Mouse (Mus musculus) kidney, postnatal 25 days (tissue): ENCODE measurements around the gene Tmem160.
A peak's percentile ranks its signal among the peaks of the same experiment; 100 is the strongest.

Experiments used
- DNase-seq, 2 experiments: peaks; one replicate each; pipeline ENCODE4 v3.0.0; 2021; ENCODE audit warnings: mixed read lengths in 2 of 2

Tmem160 gene

DNA sequence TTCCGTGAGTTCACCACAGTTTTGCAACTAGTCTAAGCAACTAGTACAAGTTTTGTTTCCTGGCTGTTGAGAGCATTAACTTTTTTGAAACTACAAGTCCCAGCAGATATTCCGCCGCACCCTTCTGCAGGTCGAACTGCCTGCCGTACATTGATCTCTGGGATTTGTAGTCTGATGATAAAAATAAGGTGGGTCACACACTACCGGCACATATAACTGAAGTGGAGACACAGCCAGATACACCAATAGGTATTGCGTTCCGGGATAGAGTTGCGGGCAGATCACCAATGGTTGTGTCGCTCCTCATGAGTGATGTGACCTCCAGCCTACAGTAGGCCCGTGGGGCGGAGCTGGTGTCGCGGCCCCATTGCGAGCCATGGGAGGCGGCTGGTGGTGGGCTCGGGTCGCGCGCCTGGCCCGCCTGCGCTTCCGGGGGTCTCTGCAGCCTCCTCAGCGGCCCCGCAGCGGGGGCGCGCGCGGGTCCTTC, at the start of gene Tmem160:
Gene Tmem160 (plus strand): TSS at position 193 of the 487 bp plus-strand sequence.
- peak; percentile 92 to 97 for DNase-seq

DNA sequence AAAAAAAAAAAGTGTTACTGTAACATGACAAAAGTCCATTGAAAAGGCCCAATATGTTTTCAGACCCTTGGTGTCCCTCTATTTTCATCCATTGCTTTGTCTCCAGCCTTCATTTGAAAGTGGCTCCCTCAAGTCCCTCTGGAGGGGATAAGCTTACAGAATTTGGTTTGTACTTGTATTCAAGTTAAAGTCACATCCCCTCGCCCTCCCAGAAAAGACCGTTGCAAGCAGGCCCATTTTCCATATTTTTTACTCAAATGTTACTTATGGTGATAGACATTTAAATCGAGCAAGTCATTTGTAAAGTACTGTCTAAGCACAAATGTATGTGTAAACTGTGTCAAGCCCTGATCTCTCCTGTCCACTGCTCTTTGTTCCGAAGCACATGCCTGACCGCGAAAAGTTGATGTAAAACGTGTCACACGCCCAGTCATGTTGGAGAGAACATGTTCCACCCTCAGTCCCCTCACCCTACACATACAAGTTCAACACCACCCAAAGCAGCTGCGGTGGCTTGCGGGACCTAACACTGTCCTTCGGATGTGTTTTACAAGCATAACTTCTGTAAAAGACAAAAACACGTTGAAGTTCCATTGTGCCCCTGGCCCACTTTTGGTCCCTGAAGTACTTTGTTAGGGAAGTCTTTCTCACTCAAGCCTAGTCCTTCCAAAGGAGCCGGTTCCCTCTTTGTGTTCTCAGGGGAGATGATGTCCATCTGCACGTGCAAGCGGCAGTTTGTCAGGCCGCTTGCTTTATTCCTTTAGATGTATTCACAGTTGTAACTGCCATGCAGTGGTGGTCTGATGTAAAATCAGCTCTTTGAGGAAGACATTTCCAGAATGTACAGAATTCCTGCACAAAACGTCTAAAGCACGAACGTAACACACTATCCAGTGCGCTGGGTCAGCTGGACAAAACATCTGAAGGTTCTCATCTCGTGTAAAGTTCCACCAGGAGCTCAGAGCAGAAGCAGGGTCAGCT, 49.3 kb upstream of the Tmem160 start:
- DNase-seq = peak in 1 of 2 experiments; percentile 35

DNA sequence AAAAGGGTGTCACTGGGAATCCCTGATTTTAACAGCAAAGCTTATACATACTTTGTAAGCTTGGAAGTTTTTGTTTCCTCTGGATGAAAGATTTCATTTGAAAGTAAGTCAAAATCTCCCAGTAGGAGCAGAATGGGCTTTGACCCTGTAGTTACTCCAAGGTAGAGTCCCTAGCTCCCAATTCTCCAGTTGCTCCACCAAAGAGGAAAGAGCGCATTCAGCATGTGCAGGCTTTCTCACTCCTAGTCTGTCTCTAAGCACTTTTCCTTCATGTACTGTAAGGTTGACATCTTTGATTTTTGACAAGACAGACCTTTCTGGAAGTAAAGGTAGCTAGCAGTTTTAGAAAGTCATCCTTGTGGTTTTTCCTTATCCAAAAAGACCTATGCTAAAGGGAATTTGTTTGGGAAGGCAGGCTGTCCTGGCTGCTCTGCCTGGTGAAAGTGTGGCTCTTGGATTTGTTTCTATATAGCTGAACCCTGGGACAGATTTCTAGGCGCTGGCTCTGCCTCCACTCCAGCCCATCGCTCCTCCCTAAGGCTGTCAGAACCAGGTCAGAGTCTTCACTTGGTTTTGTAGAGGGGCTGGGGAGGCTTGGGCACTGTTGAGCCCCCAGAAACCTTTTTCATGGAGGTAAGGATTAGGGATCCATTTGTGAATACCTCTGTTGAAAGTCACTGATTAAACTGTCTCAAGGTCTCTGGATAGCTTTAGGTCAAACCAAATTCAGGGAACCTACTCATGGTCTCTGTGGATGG, 48.1 kb upstream of the Tmem160 start:
- DNase-seq = peak in 1 of 2 experiments; percentile 34

DNA sequence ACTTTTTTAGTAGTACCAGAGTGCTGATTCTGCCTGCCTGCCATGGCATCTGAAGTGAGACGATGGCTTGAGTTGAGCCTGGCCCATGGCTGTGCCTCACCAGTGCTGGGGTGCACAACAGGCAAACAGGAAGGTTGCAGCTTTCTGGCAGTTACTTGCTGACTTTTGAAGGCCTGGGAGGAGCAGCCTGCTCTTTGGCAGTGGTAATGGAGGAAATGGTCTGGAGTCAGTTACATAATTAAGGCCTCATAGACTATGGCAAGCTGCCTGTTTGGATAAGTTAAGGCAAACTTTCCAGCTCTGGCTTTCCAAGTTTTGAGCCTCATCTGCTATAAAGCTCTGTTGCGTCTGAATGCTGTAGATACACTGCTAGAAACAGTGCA, 47.5 kb upstream of the Tmem160 start:
- DNase-seq = peak; percentile 42 to 82

DNA sequence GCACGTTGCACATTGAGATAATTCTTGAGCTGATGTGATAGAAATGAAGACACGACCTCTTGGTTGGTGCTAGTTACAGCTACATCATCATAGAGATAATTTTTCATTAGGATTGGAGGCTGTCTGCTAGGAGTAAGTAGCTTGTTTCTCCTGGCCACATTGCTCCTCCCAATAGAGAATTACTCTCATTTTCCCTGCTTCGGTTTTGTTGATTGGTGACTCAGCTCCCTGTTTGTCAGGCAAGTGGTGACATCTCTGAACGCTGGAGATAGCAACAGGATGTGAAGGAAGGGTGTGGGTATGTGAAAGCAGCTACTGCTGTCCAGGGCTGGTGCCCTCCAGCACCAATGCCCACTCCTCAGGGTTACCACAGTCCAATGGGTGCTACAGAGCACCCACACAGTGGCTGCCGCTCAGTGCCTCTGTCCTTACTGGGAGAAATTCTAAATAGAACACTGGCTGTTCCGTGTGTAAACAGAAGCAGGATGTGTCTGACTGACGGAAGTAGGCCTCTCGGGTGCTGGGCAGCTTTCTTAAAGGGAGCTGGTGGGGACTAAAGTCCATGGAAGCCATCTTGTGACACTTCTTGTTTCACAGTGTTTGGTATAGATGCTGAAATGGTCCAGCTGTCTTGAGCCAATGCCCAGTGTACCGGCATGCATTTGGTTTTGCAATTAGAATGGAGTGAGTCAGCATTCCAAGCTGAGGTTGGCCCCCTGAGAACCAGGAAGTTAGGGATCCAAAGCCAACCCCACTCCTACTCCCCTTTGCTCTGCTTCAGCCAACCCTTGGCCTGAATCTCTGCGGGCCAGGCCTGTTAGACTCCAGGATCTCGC, 46.8 kb upstream of the Tmem160 start:
- peak; percentile 60 to 79 for DNase-seq

DNA sequence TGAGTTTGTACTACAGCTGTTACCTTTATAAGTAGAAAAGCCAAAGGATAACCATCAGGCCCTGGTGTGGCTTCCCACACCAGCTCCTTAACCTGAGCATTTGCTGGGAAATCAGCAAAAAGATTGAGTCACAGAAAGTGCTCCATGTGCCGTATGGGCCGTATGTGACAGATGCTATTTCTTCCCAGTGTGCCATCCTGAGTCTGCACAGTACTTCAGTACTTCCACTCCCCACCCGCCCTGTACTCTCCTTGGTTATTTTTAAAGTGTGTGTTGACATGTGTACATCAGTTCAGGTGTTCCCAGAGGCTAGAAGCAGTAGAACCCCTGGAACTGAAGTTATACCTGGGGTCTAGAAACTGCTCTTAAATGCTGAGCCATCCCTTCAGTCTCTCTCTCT, 45.6 kb upstream of the Tmem160 start:
- peak in 1 of 2 experiments; percentile 4 for DNase-seq

DNA sequence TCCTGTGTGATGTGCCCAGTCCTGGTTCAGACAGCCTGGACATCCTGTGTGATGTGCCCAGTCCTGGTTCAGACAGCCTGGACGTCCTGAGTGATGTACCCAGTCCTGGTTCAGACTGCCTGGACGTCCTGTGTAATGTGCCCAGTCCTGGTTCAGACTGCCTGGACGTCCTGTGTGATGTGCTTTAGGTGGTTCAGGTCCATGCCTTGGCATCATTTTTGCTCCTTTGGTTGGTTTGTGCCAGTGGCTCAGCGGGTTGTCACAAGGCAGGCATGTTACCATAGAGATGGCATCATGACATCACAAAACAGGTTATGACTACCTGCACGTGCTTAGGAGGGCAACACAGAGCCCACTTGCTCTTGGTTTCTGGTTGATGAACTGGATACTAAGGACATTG, 41.5 kb upstream of the Tmem160 start:
- DNase-seq = no peak

DNA sequence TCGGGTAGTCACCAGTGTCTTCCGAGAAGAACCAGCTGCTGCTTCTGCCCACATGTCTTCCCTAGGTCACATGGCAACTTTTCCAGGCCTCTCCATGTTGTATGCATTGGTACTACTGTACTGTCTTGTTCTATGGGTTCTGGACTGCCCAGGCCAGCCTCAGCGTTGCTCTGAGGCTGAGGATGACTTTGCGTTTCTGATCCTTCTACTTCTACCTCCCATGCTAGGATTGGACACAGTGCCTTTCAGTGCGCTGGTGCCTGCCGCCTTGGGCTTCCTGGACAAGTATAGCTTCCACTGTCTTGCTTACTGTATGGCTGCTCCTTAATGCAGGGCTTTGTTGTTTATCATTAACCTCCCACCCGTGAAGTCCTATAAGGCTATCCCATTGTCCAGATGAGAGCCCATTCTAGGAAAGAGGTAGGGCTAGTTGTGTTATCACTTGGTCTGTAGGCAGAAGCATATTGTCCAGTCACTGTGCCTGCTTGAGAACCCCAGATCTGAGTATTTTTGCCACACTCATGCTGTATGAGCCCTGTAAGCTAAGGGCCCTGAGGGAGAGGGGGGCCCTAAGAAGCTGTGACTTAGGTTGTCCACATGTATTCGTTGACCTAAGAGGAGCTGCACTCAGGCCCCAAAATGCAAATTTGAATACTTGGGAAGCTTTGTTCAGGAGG, 40.2 kb upstream of the Tmem160 start:
- no peak for DNase-seq

DNA sequence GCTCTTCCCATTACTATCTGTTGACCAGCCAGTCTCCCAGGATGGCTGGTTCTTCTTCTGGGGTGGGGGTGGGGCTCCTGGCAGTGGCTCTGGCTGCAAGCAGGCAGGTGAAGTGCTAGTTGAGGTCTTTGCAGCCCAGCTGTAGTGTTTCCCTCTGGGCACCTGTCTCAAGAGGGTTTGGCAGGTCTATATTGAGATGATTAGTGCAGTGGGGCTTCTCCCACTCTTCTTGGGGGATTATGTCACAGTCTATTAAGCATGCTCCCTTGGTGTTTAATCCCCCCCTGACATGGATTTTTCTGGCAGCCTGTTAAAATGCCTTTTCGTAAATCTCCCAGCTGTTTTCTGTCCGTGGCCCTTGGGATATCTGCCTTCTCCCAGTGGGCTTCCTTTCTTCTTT, 39.6 kb upstream of the Tmem160 start:
- no peak for DNase-seq

DNA sequence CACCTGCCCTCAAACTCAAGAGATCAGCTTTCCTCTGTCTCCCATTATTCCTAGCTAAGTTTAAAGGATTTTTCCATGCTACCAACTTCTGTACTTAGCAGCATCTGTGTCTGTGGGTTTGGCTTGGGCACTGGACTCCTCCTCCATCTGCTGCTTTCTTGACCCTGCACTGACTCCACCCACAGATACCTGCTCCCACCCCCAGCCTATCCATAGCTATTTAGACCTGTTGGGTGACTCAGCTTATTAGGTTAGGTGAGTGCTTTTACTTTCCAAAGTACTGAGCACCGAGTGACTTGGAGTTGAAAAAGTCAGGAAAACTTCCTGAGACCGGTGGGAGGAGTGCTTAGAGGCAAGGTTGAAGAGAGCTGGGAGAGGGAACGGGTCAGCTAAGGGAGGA, 37.2 kb upstream of the Tmem160 start:
- DNase-seq = peak; percentile 55 to 80

DNA sequence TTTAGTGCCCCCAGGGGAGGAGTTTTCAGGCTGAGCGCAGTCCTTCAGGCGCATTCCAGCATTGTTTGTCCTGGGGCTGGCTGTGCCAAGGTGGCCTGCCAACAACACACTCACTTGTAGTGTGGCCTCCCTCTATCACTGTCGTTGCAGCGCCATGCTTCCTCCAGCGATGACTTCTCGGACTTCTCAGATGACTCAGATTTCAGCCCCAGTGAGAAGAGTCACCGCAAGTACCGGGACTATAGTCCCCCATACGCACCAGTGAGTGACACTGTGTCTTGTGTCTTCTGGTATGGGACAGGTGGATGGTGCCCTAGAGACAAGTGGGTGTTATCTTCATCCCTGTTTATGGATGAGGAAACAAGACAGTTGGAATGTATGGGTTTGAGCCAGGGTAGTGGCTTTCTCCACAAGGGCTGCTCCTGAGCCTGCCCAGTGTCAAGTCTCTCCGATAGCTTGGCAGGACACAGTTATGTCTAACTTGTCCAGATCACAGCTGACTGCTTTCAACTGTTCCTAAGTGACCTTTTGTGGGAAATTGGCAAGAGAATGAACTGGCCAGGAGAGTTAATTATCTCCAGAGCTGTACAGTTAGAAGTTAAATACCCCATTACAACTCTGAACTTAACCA, 35.3 kb upstream of the Tmem160 start:
- peak; percentile 58 to 78 for DNase-seq

DNA sequence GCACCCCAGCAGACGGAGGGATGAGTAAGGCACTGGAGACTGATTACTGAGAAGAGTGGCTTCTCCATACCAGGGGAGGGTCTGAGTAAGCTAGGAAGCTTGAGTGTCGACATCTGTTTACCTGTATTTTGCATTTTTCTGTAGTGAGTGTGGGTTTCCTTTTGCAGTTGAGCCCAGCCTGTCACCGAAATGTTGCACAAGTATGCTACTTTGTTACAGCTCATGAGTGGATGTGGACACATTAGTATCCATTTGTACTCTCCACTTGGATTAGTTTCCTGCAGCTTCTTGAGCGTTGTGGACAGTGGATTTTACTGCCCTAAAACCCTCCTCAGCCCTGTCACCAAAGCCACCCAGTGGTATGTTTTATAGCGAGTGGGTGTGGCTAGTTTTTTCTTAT, 33.9 kb upstream of the Tmem160 start:
- DNase-seq = no peak

DNA sequence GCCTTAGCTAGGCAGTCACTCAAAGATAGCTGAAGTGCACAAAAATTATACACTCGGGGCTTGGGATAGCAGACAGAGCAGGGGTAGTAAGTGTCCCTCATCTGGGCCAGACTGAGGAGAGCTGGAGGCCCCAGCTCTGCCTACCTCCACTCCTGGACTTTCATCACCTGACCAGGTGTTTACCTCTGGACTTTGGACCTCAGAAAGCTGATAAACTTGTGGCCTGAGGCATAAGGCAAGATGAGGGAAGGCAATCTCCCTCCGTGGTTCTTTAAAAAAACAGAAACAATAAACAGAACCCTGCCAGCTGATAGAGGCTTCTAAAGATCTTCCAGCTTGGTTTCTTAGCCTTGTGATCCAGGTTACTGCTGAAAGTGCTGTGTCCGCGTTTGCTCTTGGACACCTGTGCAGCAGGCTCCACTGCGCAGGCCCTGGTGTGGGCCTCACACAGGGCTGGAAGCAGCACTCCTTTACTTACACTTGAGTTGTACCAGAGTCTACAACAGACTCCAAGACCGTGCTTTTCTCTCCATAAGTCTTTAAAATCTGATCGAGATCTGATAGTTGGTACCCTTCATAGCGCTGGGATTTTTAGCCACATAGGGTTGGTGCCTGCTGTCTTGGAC, 32.0 kb upstream of the Tmem160 start:
- DNase-seq = peak; percentile 21 to 52

DNA sequence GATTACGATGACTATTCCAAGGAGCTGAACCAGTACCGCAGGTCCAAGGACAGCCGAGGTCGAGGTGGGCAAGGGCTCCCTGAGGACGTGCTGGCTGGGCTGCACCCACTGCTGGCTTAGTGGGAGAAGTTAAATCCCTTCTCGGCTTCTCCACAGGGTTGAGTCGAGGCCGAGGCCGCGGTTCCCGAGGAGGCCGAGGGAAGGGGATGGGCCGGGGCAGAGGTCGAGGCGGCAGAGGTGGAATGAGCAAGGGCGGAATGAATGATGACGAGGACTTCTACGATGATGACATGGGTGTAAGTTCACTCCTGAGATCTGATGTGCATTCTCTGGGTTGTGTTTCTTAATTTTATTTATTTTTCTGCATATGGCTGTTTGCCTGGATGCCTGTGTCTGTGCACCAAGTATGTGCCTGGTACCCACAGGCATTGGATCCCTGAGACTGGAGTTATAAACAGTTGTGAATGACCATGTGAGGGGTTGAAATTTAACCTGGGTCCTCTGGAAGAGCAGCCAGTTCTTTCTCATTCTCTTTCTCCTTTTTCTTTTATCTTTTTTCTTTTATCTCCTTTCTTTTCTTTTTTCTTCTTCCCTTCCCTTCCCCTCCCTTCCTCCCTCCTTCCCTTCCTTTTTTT, 30.2 kb upstream of the Tmem160 start:
- peak; percentile 32 to 62 for DNase-seq

DNA sequence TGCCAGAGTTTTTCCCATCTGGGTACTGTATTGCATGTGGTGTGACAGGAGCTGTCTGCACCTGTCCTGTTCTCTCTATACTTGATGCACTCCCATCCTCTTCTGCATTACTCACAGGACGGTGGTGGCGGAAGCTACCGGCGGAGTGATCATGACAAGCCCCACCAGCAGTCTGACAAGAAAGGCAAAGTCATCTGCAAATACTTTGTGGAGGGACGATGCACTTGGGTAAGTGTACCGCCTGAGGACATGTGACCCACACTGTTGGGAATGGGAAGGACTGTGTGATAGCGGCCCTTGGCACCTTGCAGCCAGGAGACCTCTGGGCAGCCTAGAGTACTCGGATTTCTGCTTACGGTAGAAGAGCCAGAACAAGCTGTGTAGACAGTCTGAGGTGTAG, 28.8 kb upstream of the Tmem160 start:
- no peak for DNase-seq

DNA sequence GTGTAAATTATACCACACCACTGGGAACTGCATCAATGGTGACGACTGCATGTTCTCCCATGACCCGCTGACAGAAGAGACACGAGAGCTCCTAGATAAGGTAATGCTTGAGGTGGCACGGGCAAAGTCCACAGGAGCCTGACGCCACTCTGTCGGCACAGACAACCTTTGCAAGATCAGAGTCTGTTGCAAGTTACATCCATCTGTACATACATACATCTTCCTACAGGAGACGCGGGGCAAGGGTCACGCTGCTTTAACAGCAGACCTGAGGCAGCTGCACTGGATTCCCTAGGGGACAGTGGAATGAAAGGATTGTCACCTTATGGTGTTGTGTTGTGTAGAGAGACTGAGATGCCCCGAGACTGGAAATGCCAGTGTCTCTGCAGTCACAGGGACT, 26.9 kb upstream of the Tmem160 start:
- DNase-seq = no peak

DNA sequence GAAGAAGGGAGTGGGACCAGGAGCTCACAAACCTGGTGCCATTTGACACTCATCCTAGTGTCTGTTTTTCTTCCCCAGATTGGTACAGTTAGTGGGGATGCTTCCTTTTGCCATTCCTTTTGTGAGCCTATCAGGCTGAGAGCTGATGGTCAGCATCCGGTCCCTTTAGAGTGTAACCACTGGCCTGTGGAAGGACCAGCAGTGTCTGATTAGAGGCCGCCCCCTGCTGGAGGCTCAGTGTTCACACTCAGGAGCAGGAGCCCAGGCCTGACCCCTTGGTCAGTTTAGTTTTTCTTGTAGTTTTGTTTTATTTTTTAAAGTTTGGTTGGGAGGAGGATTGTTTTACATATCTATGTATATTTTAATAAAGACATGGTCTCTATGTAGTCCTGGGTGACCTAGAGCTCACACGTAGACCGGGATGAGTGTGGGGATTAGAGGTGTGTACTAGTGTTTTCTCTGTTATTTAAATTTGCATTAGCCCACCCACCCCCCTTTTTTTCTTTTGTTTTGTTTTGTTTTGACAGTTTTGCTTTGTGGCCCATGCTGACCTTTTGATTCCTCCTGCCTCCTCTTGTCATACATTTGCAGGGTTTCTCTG, 26.4 kb upstream of the Tmem160 start:
- DNase-seq = peak; percentile 91 to 95

DNA sequence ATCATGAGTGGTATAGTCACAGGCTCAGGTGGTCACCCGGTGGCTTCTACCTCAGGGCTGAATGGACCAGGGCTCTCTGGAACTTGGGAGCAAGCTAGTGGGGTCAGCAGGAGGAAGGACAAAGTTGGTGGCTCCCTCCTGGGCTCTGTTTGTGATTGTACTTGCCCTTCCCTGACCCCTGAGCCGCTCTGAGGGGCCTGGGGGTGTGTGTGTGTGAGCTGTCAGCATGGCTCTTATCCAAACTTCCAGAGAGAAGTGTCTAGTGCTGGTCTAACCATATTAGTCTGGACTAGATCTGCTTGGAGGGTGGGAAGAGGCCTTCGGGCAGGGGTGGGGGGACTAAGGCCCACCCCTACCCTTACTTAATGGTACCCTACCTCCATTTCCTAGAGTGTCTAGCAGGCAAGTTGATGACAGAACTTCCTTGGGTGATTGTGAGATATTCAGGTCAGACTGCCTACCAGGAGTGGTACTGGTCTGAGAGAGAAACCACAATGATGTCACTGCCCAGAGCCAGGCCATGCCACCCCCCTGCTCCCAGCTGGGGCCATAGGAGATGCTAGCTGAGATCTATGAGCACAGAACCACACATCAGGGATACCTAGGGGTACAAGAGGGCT, 19.1 kb upstream of the Tmem160 start:
- no peak for DNase-seq

DNA sequence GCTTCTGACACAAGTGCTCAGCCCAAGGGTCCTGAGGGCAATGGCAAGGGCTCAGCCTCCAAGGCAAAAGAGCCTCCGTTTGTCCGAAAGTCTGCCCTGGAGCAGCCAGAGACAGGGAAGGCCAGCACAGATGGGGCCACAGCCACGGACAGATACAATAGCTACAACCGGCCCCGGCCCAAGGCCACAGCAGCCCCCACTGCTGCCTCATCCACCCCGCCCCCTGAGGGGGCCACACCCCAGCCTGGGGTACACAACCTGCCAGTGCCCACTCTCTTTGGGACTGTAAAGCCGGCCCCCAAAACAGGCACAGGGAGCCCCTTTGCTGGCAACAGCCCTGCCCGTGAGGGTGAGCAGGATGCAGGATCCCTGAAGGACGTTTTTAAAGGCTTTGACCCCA, 17.5 kb upstream of the Tmem160 start:
- no peak for DNase-seq

DNA sequence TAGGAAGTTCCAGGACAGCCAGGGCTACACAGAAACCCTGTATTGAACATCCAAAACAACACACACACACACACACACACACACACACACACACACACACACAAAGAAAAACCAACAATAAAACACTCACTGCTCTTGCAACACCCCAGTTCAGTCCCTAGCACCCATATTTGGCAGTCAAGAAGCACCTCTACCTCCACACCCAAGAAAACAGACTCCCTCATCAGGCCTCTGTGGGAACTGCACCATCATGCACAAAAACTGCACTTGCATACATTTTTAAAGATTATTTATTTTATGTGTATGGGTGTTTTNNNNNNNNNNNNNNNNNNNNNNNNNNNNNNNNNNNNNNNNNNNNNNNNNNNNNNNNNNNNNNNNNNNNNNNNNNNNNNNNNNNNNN, 11.3 kb upstream of the Tmem160 start:
- DNase-seq = no peak
